ENCODE assay signal across 22 mouse cellular contexts in the genomic region with DNA sequence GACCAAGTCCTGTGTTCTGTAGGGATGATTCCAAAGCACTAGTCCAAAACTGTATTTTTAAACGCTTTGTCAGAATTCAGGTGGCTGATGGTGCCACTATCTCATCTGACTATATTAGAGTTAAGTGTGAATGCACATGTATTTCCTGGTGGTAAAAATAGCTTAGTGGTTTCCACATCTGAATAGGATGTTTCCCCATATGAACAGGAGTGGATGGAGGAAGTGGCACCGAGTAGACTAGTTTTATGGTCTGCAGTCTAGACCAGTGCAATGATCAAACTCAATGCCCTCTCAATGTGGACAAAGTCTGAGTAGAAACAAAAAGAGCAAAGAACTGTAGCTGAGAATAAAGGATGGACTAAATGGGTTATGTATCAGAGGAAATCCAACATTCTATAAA.
DNase-seq lines count a peak whose midpoint lies in the region; ATAC-seq and TF ChIP-seq lines count a peak whose summit lies in the region.
"Had no signal": no experiment of that assay in that cellular context is flagged by ENCODE, and none has a peak within 500 bp of the region (broad histone marks: within the 10 kb centered on the region; RNA-seq: fewer than 3 reads in every experiment).

No protein-coding gene starts in this region.

- H3K27ac ChIP-seq in CH12.LX (ENCODE audit: insufficient read depth, low read depth), result no peak overlapping the region
- H3K27ac ChIP-seq: embryonic facial prominence, embryonic 15.5 days; hindbrain, embryonic 12.5 days; hindbrain, postnatal 0 days had no signal

- no peak overlapping the region for H3K4me3 ChIP-seq in CH12.LX (replicated peaks in 1 of 3; ENCODE audit: low read depth in 2 of 3, low read length in 2 of 3, poor library complexity in 1 of 3)
- H3K4me3 ChIP-seq: embryonic facial prominence, embryonic 15.5 days; heart, embryonic 12.5 days; hindbrain, embryonic 12.5 days had no signal

- H3K9ac ChIP-seq in CH12.LX (ENCODE audit: insufficient read depth, low read depth), result no peak overlapping the region
- H3K9ac ChIP-seq: embryonic facial prominence, embryonic 15.5 days; heart, embryonic 12.5 days; hindbrain, embryonic 12.5 days had no signal

- no peak for TF ChIP-seq RAD21 in CH12.LX (IDR thresholded peaks at IDR 0.05; ENCODE audit: low read depth, low read length)

- no peaks in the 10 kb centered on the region for H3K79me2 ChIP-seq in CH12.LX (replicated peaks; ENCODE audit: control insufficient read depth, extremely low read depth, insufficient read depth, poor library complexity, severe bottlenecking)

- H3K36me3 ChIP-seq in CH12.LX (replicated peaks in 1 of 2; ENCODE audit: control insufficient read depth in 1 of 2, insufficient read depth in 1 of 2, low read length in 1 of 2), result peaks cover 0 to 6% of the 10 kb centered on the region in 2 experiments
- H3K36me3 ChIP-seq: embryonic facial prominence, embryonic 15.5 days; heart, embryonic 12.5 days; hindbrain, embryonic 12.5 days had no signal

- TF ChIP-seq POLR2A in CH12.LX (IDR thresholded peaks at IDR 0.05; ENCODE audit: low read depth, low read length), result no peak

- peak; percentile 34; the same call in 1 of the 2 replicates for TF ChIP-seq EP300 in CH12.LX (IDR thresholded peaks at IDR 0.05; ENCODE audit: low read length)

- dilution Hi-C loops in CH12.LX (cut with MboI; ENCODE audit: extremely low pct_ligation_motif_present, extremely low pct_unique_long_range_greater_than_20kb, low sequenced_read_pairs), result no loop called here

- H3K4me2 ChIP-seq in CH12.LX (ENCODE audit: insufficient read depth, low read depth, poor library complexity, severe bottlenecking), result no peak overlapping the region
- H3K4me2 ChIP-seq: embryonic facial prominence, embryonic 15.5 days; heart, embryonic 12.5 days; hindbrain, embryonic 12.5 days had no signal

- no peaks in the 10 kb centered on the region for H3K27me3 ChIP-seq in CH12.LX (replicated peaks)
- H3K27me3 ChIP-seq: heart, embryonic 12.5 days; hindbrain, embryonic 12.5 days had no signal

- H3K9me3 ChIP-seq in CH12.LX (replicated peaks; ENCODE audit: low read length), result no peaks in the 10 kb centered on the region
- H3K9me3 ChIP-seq: embryonic facial prominence, embryonic 15.5 days; heart, embryonic 12.5 days; hindbrain, embryonic 12.5 days had no signal

- no peak for TF ChIP-seq CTCF in CH12.LX (conservative IDR thresholded peaks at IDR 0.05 in 1 of 2, IDR thresholded peaks at IDR 0.05 in 1 of 2; ENCODE audit: low read depth in 2 of 2, low read length in 2 of 2)

- in situ Hi-C loops in CH12.LX (cut with MboI; ENCODE audit: low pct_ligation_motif_present, low pct_unique_long_range_greater_than_20kb, low sequenced_read_pairs), result no loop called here

- DNase-seq in CH12.LX (ENCODE audit: extremely low read depth), result peak; percentile 42
- peak; percentile 23 for DNase-seq in naive thymus-derived CD4-positive, alpha-beta T cell, adult 2 months (ENCODE audit: low read depth)
- DNase-seq in thymus, postnatal 14 days, result no peak
- DNase-seq in thymus, postnatal 10 days (ENCODE audit: low spot score in 2 of 2), result no peak
- no peak for DNase-seq in thymus, postnatal 36 days
- DNase-seq: adrenal gland, postnatal 14 days; B cell, adult 2 months; cerebellum, adult 18-20 months; cerebellum, adult 9-11 months; cerebellum, postnatal 36 days; gastrocnemius, postnatal 10 days; heart, postnatal 36 days had no signal

- H3K4me1 ChIP-seq in CH12.LX (ENCODE audit: control insufficient read depth in 1 of 2, insufficient read depth in 2 of 2), result peaks cover 31 to 47% of the 10 kb centered on the region in 2 experiments
- H3K4me1 ChIP-seq: embryonic facial prominence, embryonic 15.5 days; hindbrain, embryonic 12.5 days had no signal

- ATAC-seq in common myeloid progenitor, adult 5-6 weeks (replicated peaks; ENCODE audit: low read depth, poor library complexity, severe bottlenecking), result peak; percentile 64
- ATAC-seq in megakaryocyte, adult 5-6 weeks (ENCODE audit: poor library complexity, severe bottlenecking), result peak; percentile 96
- no peak for ATAC-seq in erythroblast, adult 5-6 weeks (replicated peaks; ENCODE audit: low FRiP score, poor library complexity, severe bottlenecking)
- ATAC-seq: activated CD4-positive, CD25-positive, alpha-beta regulatory T cell, adult 4 months; CD4-positive, CD25-positive, alpha-beta regulatory T cell, adult 4 months; forebrain, embryonic 16.5 days; hindbrain, postnatal 0 days had no signal

TF ChIP-seq in CH12.LX, 34 proteins besides CTCF, POLR2A, EP300 and RAD21:
- TF ChIP-seq CHD1 (IDR thresholded peaks at IDR 0.05; ENCODE audit: low read depth, low read length) (no peak), ZC3H11A (IDR thresholded peaks at IDR 0.05; ENCODE audit: low read depth, low read length) (no peak), USF2 (conservative IDR thresholded peaks at IDR 0.05; ENCODE audit: low read depth, low read length) (no peak), MAX (IDR thresholded peaks at IDR 0.05; ENCODE audit: low read length) (no peak), RCOR1 (conservative IDR thresholded peaks at IDR 0.05; ENCODE audit: low read depth, low read length) (no peak), MYC (IDR thresholded peaks at IDR 0.05; ENCODE audit: low read depth, low read length) (no peak), TCF12 (IDR thresholded peaks at IDR 0.05; ENCODE audit: low read depth, low read length) (no peak), USF1 (IDR thresholded peaks at IDR 0.05; ENCODE audit: low read depth, low read length) (no peak), HCFC1 (IDR thresholded peaks at IDR 0.05; ENCODE audit: low read depth, low read length) (no peak), BHLHE40 (IDR thresholded peaks at IDR 0.05; ENCODE audit: low read depth, low read length) (peak; percentile 34; the same call in 1 of the 2 replicates), ZKSCAN1 (IDR thresholded peaks at IDR 0.05; ENCODE audit: borderline replicate concordance, low read depth, low read length) (no peak), MEF2A (IDR thresholded peaks at IDR 0.05; ENCODE audit: borderline replicate concordance, low read depth, low read length) (peak; percentile 81), ELF1 (IDR thresholded peaks at IDR 0.05; ENCODE audit: low read depth, low read length) (peak; percentile 11; the same call in 1 of the 2 replicates), ZMIZ1 (IDR thresholded peaks at IDR 0.05; ENCODE audit: low read depth, low read length) (no peak), UBTF (IDR thresholded peaks at IDR 0.05; ENCODE audit: low read depth, low read length) (no peak), JUN (IDR thresholded peaks at IDR 0.05; ENCODE audit: insufficient read depth, low read depth, low read length) (no peak), ETS1 (conservative IDR thresholded peaks at IDR 0.05; ENCODE audit: low read depth, low read length) (peak; percentile 20; the same call in 1 of the 2 replicates), IRF4 (IDR thresholded peaks at IDR 0.05; ENCODE audit: low read depth, low read length) (0 out of 2 replicates have a peak, but pooled peaks have one; percentile 39), SMC3 (IDR thresholded peaks at IDR 0.05; ENCODE audit: low read depth, low read length) (no peak), KAT2A (IDR thresholded peaks at IDR 0.05; ENCODE audit: insufficient replicate concordance, low read length) (no peak), NRF1 (IDR thresholded peaks at IDR 0.05; ENCODE audit: low read depth, low read length) (no peak)

Comparison
In these comparisons a context has a peak if more than half of its experiments do, and no peak if none do; other contexts are left out.
1. DNase-seq: peak in CH12.LX (single experiment) and naive thymus-derived CD4-positive, alpha-beta T cell, adult 2 months (single experiment); none in thymus, postnatal 14 days (single experiment), thymus, postnatal 10 days (0 of 2) and thymus, postnatal 36 days (0 of 2).